Mouse (Mus musculus) CD8-positive naive resting alpha-beta T cell, adult 2 months (primary cell): ENCODE results near the gene Ankrd34a.

Source experiments
- DNase-seq, 2 experiments: peaks; one replicate each; pipeline ENCODE4 v3.0.0; 2022; ENCODE audit warnings: low read depth in 2 of 2, low spot score in 2 of 2

Ankrd34a gene

GRCm38 (mm10) chr3:96561946-96562681 is 34.3 kb upstream of the Ankrd34a start:
- DNase-seq: no peak

- peak; percentile 43 to 57 for DNase-seq
Measured at GRCm38 (mm10) chr3:96563267-96563666, 33.2 kb upstream of the Ankrd34a start.

GRCm38 (mm10) chr3:96563911-96564632 is 32.4 kb upstream of the Ankrd34a start:
- DNase-seq: no peak

GRCm38 (mm10) chr3:96564633-96565032 is 31.8 kb upstream of the Ankrd34a start:
- peak; percentile 41 to 60 for DNase-seq

GRCm38 (mm10) chr3:96565105-96565504 is 31.3 kb upstream of the Ankrd34a start:
- no peak for DNase-seq

GRCm38 (mm10) chr3:96566661-96567450 is 29.6 kb upstream of the Ankrd34a start:
- no peak for DNase-seq

GRCm38 (mm10) chr3:96568605-96569004 is 27.8 kb upstream of the Ankrd34a start:
- no peak for DNase-seq

GRCm38 (mm10) chr3:96569506-96569905 is 26.9 kb upstream of the Ankrd34a start:
- no peak for DNase-seq

GRCm38 (mm10) chr3:96569966-96570605 is 26.4 kb upstream of the Ankrd34a start:
- no peak for DNase-seq

GRCm38 (mm10) chr3:96570643-96571042 is 25.8 kb upstream of the Ankrd34a start:
- DNase-seq: no peak

- DNase-seq: no peak
Measured at GRCm38 (mm10) chr3:96571336-96571735, 25.1 kb upstream of the Ankrd34a start.

GRCm38 (mm10) chr3:96571896-96572698 is 24.3 kb upstream of the Ankrd34a start:
- no peak for DNase-seq

- no peak for DNase-seq
Measured at GRCm38 (mm10) chr3:96573611-96574511, 22.6 kb upstream of the Ankrd34a start.

GRCm38 (mm10) chr3:96575272-96575984 is 21.0 kb upstream of the Ankrd34a start:
- DNase-seq: no peak

GRCm38 (mm10) chr3:96576005-96576658 is 20.3 kb upstream of the Ankrd34a start:
- no peak for DNase-seq

- peak; percentile 55 to 68 for DNase-seq
Measured at GRCm38 (mm10) chr3:96576690-96577541, 19.5 kb upstream of the Ankrd34a start, which contains the start of gene Gm16253. Gene Gm16253, plus strand, starts transcription at chr3:96576984.

- no peak for DNase-seq
Measured at GRCm38 (mm10) chr3:96577566-96577965, 18.9 kb upstream of the Ankrd34a start.
